Mouse (Mus musculus) thymus, adult 2 months (tissue): ENCODE data around the gene Ifi27. TPM values are rescaled to one million over a fixed set of nuclear protein-coding genes. Genes with fewer than 3 reads are reported as not detected.
A peak's percentile ranks its signal among the peaks of the same experiment; 100 is the strongest.

Experiments
- DNase-seq: peaks from one replicate; pipeline ENCODE4 v3.0.0; 2021
- H3K27ac ChIP-seq: fragments of 200-500 bp; 2 replicates; pipeline ENCODE4 v1.5.1; 2012; ENCODE audit warnings: low read length, control low read depth; ENCODE audit not compliant: control insufficient read depth, insufficient read depth
- H3K27me3 ChIP-seq: fragments of 200-500 bp; 2 replicates; pipeline ENCODE4 v1.6.1; 2012; ENCODE audit warnings: mild to moderate bottlenecking, low read length, moderate library complexity, mixed read lengths; ENCODE audit not compliant: control insufficient read depth, insufficient read depth
- H3K36me3 ChIP-seq: fragments of 200-500 bp; 2 replicates; pipeline ENCODE4 v1.6.1; 2012; ENCODE audit warnings: mild to moderate bottlenecking, low read length, moderate library complexity; ENCODE audit not compliant: control insufficient read depth, insufficient read depth
- H3K4me1 ChIP-seq: fragments of 200-500 bp; replicated peaks from 2 replicates; pipeline ENCODE4 v1.6.1; 2012; ENCODE audit warnings: low read length; ENCODE audit not compliant: control insufficient read depth, insufficient read depth
- H3K4me3 ChIP-seq: fragments of 200-500 bp; 2 replicates; pipeline ENCODE4 v1.5.1; 2012; ENCODE audit warnings: mild to moderate bottlenecking, low read length, control low read depth, moderate library complexity; ENCODE audit not compliant: control insufficient read depth, insufficient read depth
- CTCF ChIP-seq: fragments of 200-500 bp; IDR thresholded peaks from 2 replicates; pipeline ENCODE4 v1.5.1; 2012; ENCODE audit warnings: mild to moderate bottlenecking, control low read depth, low read length, moderate library complexity, borderline replicate concordance; ENCODE audit not compliant: control insufficient read depth, poor library complexity, insufficient read depth; ENCODE audit errors: extremely low read depth
- POLR2A ChIP-seq: fragments of 200-500 bp; IDR thresholded peaks from 2 replicates; pipeline ENCODE4 v1.6.1; 2012; ENCODE audit warnings: mild to moderate bottlenecking, low read length, control low read depth, moderate library complexity; ENCODE audit not compliant: control insufficient read depth, poor library complexity, insufficient read depth; ENCODE audit errors: extremely low read depth
- whole genome bisulfite sequencing: fragments of 180-500 bp; shearing (Covaris S2); methylation state at CpG from one replicate; pipeline ENCODE4 v1.1.7; 2018; 5-methylcytosine and 5-hydroxymethylcytosine counted together
- polyA plus RNA-seq: library from polyadenylated mRNA; depleted of rRNA; stranded (reverse); fragments of >200 nt; gene quantifications from 2 replicates; pipeline ENCODE4 v1.2.3, GENCODE M21; 2012; rRNA removed

Gene Ifi27
- polyA plus RNA-seq: 457 and 540 TPM in 2 replicates

DNA sequence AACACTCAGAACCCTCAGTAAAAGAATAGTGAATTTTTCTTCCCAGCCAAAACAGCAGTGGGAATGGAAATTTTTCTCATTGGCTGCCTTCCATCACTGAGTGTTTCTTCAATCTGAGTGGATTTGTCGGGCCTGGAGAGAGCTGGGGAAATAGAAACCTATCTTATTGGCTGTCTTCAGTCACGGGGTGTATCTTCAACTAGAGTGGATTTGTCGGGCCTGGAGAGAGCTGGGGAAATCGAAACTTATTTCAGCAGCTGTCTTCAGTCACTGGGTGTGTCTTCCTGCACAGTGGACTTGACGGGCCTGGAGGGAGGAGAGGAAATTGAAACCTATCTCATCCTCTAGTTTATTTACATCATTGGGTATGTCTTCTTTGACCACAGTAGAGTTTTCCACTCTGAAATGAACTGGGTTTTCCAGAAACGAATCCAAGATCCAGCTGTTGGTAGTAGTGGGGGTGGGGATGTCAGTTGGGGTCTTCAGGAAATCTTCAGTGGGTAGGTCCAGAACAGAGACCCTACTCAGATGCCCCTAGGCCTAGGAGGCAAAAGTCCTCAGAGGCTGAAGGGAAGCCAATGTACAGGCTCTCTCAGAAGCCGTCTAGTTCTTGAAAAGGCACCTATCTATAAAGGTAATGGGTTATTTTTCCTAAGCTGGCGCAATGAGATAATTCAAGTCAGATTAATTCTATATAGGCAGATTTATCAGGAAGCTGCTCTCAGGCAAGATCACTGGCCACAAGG is at the start of gene Ifi27:
Gene Ifi27 (plus strand): TSS at position 226 of the 746 bp plus-strand sequence.
- H3K27ac ChIP-seq: peak within 1 kb of the TSS; percentile 85
- peak; percentile 73 for DNase-seq
- peak within 1 kb of the TSS; percentile 34; the same call in 1 of the 2 replicates for H3K4me3 ChIP-seq
- H3K4me1 ChIP-seq: peaks cover 13% of the 10 kb centered on the region
- TF ChIP-seq CTCF: no peak
- TF ChIP-seq POLR2A: no peak
- WGBS: 26% methylated on average over 8 of the region's 8 CpGs
- H3K36me3 ChIP-seq: no peaks in the 10 kb centered on the region
- H3K27me3 ChIP-seq: no peaks in the 10 kb centered on the region

DNA sequence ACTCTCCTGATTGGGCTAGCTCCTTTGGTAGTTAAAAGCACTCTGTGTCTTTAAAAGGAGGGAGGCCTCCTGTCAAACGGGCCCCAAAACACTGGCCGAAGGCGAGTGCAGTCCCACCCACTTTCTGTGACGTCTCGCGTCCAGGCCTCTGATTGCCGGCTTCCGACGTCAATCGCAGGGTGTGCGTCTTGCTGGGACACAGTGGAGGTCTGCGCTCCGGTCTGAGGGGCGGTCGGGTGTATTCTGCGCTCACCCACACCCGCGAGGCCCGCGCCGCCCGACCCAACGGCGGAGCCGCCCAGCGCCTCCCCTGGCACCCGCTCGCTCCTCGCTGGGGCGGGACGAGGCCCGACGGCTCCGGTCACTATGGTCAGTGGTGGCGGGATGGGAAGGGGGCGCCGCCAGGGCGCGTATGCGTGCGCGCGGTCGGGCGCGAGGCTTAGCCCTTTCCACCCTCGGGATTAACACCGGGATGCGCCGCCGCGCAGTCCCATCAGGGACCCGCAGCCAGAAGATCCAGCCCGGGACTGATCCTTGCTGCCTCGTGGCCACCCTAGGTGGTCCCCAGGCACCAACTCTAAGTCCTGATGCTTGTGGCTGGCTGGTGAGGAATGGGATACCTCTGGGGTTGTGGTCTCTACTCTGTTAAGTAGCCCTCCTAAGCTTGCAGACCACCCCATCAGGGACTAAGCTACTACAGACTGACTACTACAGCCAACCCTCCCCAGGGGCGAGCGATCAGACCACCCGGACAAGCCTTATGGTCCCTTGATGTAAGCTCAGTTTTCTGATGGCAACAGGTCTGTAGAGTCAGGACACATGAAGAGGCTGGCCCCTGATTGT is 45.3 kb upstream of the Ifi27 start, which contains the start of gene Otub2:
Gene Otub2 (plus strand): TSS at position 178 of the 843 bp plus-strand sequence.
- no peak within 1 kb of the TSS for H3K27ac ChIP-seq
- H3K4me1 ChIP-seq: peaks cover 8% of the 10 kb centered on the region; the same call in 1 of the 2 replicates
- WGBS: 3% methylated on average over 58 of the region's 58 CpGs
- peak; percentile 90 for DNase-seq
- peaks cover 3% of the 10 kb centered on the region; the same call in 1 of the 2 replicates for H3K27me3 ChIP-seq
- peak within 1 kb of the TSS; percentile 54 for H3K4me3 ChIP-seq
- TF ChIP-seq POLR2A (no peak), CTCF (no peak)
- H3K36me3 ChIP-seq: no peaks in the 10 kb centered on the region

DNA sequence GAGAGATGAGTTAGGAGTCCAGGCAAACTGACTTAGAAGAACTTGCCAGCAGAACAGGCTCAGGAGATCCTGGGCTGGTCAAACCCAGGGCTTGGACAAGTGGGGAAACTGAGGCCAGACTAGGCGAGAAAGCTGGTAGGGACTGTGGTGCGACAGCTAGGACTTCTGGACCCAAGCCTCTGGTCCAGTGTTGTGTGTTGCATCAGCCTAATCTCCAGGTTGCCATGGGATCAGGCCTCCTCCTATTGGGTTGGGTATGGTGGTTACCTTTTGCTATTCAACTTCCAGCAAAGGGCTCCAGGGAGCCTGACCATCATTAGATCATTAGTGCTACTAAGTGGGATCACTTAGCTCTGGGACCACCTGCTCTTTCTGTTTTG is 44.7 kb upstream of the Ifi27 start:
- 100% methylated on average over 2 of the region's 2 CpGs for WGBS

DNA sequence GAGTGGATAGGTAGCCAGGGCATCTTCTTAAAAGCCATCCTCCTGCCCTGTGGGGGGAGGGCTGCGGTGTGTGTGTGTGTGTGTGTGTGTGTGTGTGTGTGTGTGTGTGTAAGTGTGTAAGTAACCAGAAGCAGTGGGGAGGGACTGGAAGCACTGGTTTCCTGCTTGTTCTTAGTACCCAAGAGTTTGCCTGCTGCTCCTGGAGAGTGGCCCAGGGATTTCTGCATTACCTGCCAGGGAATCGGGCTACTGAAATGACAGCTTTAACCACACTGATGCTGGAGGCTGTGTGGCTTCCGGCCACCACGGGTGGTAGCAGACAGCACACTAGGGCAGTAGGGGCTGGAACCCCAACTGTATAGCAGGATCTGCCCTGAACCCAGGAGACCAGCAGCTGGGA is 44.0 kb upstream of the Ifi27 start:
- 51% methylated on average over 3 of the region's 4 CpGs for WGBS
- Histone ChIP-seq H3K4me1 (peaks cover 8% of the 10 kb centered on the region; the same call in 1 of the 2 replicates), H3K36me3 (no peaks in the 10 kb centered on the region), H3K27ac (no peak overlapping the region), H3K27me3 (peaks cover 3% of the 10 kb centered on the region; the same call in 1 of the 2 replicates), H3K4me3 (no peak overlapping the region)
- no peak for DNase-seq
- no peak for TF ChIP-seq CTCF
- TF ChIP-seq POLR2A: no peak

More for the DNA sequence above, 44.7 kb upstream of the Ifi27 start:
- Histone ChIP-seq H3K27ac (no peak overlapping the region), H3K27me3 (peaks cover 3% of the 10 kb centered on the region; the same call in 1 of the 2 replicates), H3K4me3 (no peak overlapping the region), H3K4me1 (peaks cover 8% of the 10 kb centered on the region; the same call in 1 of the 2 replicates), H3K36me3 (no peaks in the 10 kb centered on the region)
- TF ChIP-seq POLR2A (no peak), CTCF (no peak)
- DNase-seq: no peak

DNA sequence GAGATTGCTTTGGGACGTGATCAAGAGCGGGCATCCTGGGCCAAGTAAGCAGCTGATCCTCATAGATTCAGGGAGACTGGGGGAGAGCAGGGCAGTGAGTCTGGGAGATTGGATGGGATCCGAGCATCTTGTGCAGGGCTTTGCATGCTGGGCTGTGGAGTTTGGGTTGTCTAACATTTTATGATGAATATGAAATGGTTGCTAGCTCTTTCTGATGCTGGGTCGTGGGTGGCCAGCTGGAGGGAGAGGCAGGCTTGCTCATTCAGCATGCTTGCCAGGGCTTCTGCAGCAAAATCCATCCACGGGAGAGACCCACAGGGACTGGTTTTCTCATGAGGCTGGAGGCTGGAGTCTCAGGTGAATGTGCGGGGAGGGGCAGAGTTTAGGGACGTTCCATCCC is 42.9 kb upstream of the Ifi27 start:
- TF ChIP-seq POLR2A: no peak
- no peak for TF ChIP-seq CTCF
- no peaks in the 10 kb centered on the region for H3K36me3 ChIP-seq
- DNase-seq: no peak
- H3K27me3 ChIP-seq: peaks cover 3% of the 10 kb centered on the region; the same call in 1 of the 2 replicates
- no peak overlapping the region for H3K27ac ChIP-seq
- 94% methylated on average over 7 of the region's 7 CpGs for WGBS
- no peak overlapping the region for H3K4me3 ChIP-seq
- peaks cover 8% of the 10 kb centered on the region; the same call in 1 of the 2 replicates for H3K4me1 ChIP-seq

DNA sequence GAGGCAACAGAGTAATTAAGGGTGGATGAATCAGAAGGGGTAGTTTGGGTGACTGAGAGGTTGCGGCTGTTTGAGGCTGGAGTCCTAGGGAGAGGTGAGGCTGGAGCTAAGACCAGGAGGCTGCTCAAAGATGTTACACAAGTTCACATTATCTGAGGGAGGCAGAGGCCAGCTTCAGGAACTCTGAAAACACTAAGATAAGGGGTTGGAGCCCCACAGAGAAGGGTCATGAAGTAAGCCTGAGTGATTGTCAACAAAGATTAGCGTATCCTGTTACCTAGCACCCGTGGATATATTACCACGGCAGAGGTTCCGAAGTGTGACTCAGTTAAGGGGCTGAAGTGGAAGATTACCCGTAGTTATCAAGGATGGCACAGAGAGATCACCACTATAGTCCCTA is 40.5 kb upstream of the Ifi27 start:
- peaks cover 3% of the 10 kb centered on the region; the same call in 1 of the 2 replicates for H3K27me3 ChIP-seq
- H3K27ac ChIP-seq: no peak overlapping the region
- 72% methylated on average over 6 of the region's 6 CpGs for WGBS
- peaks cover 8% of the 10 kb centered on the region; the same call in 1 of the 2 replicates for H3K4me1 ChIP-seq
- H3K4me3 ChIP-seq: no peak overlapping the region
- DNase-seq: no peak
- H3K36me3 ChIP-seq: no peaks in the 10 kb centered on the region
- no peak for TF ChIP-seq CTCF
- no peak for TF ChIP-seq POLR2A
